Mouse (Mus musculus): ENCODE measurements at regions not wholly inside any gene's neighbourhood (a gene's known extent, or its start where the extent isn't known, plus 50 kb on each side); places are given as distances from the start of the nearest gene placed in this dataset.

- TF ChIP-seq CTCF (IDR thresholded peaks at IDR 0.05; ENCODE audit: low read depth) = no peak
- H3K9me3 ChIP-seq (ENCODE audit: low read length) = no peaks in the 10 kb centered on the region
- H3K4me1 ChIP-seq (ENCODE audit: insufficient read depth) = no peaks in the 10 kb centered on the region
- no peak overlapping the region for H3K4me2 ChIP-seq (ENCODE audit: low read depth)
- H3K9ac ChIP-seq = no peak overlapping the region
- 85% methylated on average over 2 of the region's 2 CpGs for WGBS
- DNase-seq (no peak), ATAC-seq (no peak)
- H3K27me3 ChIP-seq (ENCODE audit: insufficient read depth, low read length) = no peaks in the 10 kb centered on the region
- no peaks in the 10 kb centered on the region for H3K36me3 ChIP-seq (ENCODE audit: insufficient read depth)
- no peak overlapping the region for H3K4me3 ChIP-seq (ENCODE audit: low read depth, low read length)
- H3K27ac ChIP-seq (ENCODE audit: low read depth, low read length) = no peak overlapping the region
These were observed 267.0 kb upstream of the Setmar start for GRCm38 (mm10) chr6:107797845-107798244.

- ATAC-seq (no peak), DNase-seq (no peak)
- no peaks in the 10 kb centered on the region for H3K9me3 ChIP-seq (ENCODE audit: low read length)
- TF ChIP-seq CTCF (IDR thresholded peaks at IDR 0.05; ENCODE audit: low read depth) = no peak
- H3K4me1 ChIP-seq (ENCODE audit: insufficient read depth) = no peaks in the 10 kb centered on the region
- no peak overlapping the region for H3K4me2 ChIP-seq (ENCODE audit: low read depth)
- H3K27me3 ChIP-seq (ENCODE audit: insufficient read depth, low read length) = no peaks in the 10 kb centered on the region
- no peak overlapping the region for H3K9ac ChIP-seq
- H3K27ac ChIP-seq (ENCODE audit: low read depth, low read length) = no peak overlapping the region
- H3K36me3 ChIP-seq (ENCODE audit: insufficient read depth) = no peaks in the 10 kb centered on the region
- H3K4me3 ChIP-seq (ENCODE audit: low read depth, low read length) = no peak overlapping the region
These were observed 261.8 kb upstream of the Setmar start for GRCm38 (mm10) chr6:107803056-107803455.

Data from forebrain, postnatal 0 days (tissue).